Mouse (Mus musculus): ENCODE data around the gene Ankrd54.
"Not testable (repeated sequence)": the region's sequence is repeated elsewhere in the genome, so short reads cannot be mapped to it uniquely, and the experiment has no call there.

- TF ChIP-seq MAX (IDR thresholded peaks at IDR 0.05; ENCODE audit: low read depth); POLR2AphosphoS2 (IDR thresholded peaks at IDR 0.05; ENCODE audit: insufficient read length, low read depth); POLR2A (IDR thresholded peaks at IDR 0.05; ENCODE audit: insufficient read length, low read depth); E2F4 (IDR thresholded peaks at IDR 0.05; ENCODE audit: insufficient read depth); MYOD1 (IDR thresholded peaks at IDR 0.05; ENCODE audit: control insufficient read depth in 1 of 3, insufficient read length in 2 of 3, low read depth in 2 of 3); MYOG (IDR thresholded peaks at IDR 0.05; ENCODE audit: control insufficient read depth in 1 of 3, insufficient read depth in 1 of 3, insufficient read length in 2 of 3, low read depth in 2 of 3); CEBPB (IDR thresholded peaks at IDR 0.05; ENCODE audit: insufficient read depth, poor library complexity, severe bottlenecking); TCF3 (IDR thresholded peaks at IDR 0.05; ENCODE audit: insufficient read length, low read depth); REST (IDR thresholded peaks at IDR 0.05; ENCODE audit: insufficient read depth, insufficient read length); TCF12 (IDR thresholded peaks at IDR 0.05; ENCODE audit: insufficient read depth, poor library complexity, severe bottlenecking): not testable (repeated sequence)
These were observed 54.9 kb downstream of the Ankrd54 start for GRCm38 (mm10) chr15:79007836-79008235.

Measured in myocyte (in vitro differentiated cells).